Mouse (Mus musculus) myocyte (in vitro differentiated cells): ENCODE measurements around the gene Hebp1.

ENCODE experiments used
- E2F4 ChIP-seq: IDR thresholded peaks from one replicate; pipeline ENCODE4 v1.6.1; 2011; ENCODE audit warnings: mild to moderate bottlenecking, control low read depth, moderate library complexity; ENCODE audit not compliant: insufficient read depth
- MAX ChIP-seq: IDR thresholded peaks from one replicate; pipeline ENCODE4 v1.6.1; 2011; ENCODE audit warnings: low read depth, mild to moderate bottlenecking, control low read depth
- MYOG ChIP-seq, 3 experiments: IDR thresholded peaks; one replicate each; pipeline ENCODE4 v1.6.1; 2011; ENCODE audit warnings: control low read depth in 2 of 3, low read depth in 2 of 3, mild to moderate bottlenecking in 2 of 3; ENCODE audit not compliant: insufficient read length in 2 of 3, control insufficient read depth in 1 of 3, insufficient read depth in 1 of 3
- POLR2A ChIP-seq: IDR thresholded peaks from one replicate; pipeline ENCODE4 v1.6.1; 2011; ENCODE audit warnings: low read depth, mild to moderate bottlenecking, control low read depth, moderate library complexity; ENCODE audit not compliant: insufficient read length
- POLR2AphosphoS2 ChIP-seq: IDR thresholded peaks from one replicate; pipeline ENCODE4 v1.6.1; 2011; ENCODE audit warnings: low read depth, control low read depth; ENCODE audit not compliant: insufficient read length
- TCF12 ChIP-seq: IDR thresholded peaks from one replicate; pipeline ENCODE4 v1.6.1; 2011; ENCODE audit warnings: mild to moderate bottlenecking, control low read depth; ENCODE audit not compliant: poor library complexity, insufficient read depth, severe bottlenecking
- USF1 ChIP-seq: IDR thresholded peaks from one replicate; pipeline ENCODE4 v1.6.1; 2011; ENCODE audit warnings: low read depth, mild to moderate bottlenecking, control low read depth, moderate library complexity

GRCm38 (mm10) chr6:135087721-135088451 lies 109.9 kb downstream of the Hebp1 start:
- TF ChIP-seq POLR2AphosphoS2 (no peak), E2F4 (no peak), POLR2A (no peak), USF1 (no peak), MAX (no peak), TCF12 (no peak), MYOG (IDR thresholded peaks at IDR 0.05; ENCODE audit: control insufficient read depth in 1 of 3, insufficient read depth in 1 of 3, insufficient read length in 2 of 3, low read depth in 2 of 3) (no peak)
